Mouse (Mus musculus) hindbrain, postnatal 0 days (tissue): ENCODE measurements at regions not wholly inside any gene's neighbourhood (a gene's known extent, or its start where the extent isn't known, plus 50 kb on each side); places are given as distances from the start of the nearest gene placed in this dataset.

Experiments used
- ATAC-seq: fragments of 200-750 bp; cut with Nextera tagmentation; 2 replicates; pipeline ENCODE4 v1.8.0; 2017; ENCODE audit warnings: mild to moderate bottlenecking, moderate TSS enrichment, moderate library complexity
- DNase-seq: peaks from one replicate; pipeline ENCODE4 v3.0.0-alpha.2; 2015; ENCODE audit warnings: low spot score
- H3K27ac ChIP-seq: fragments of 300-500 bp; sonication (generic); 2 replicates; pipeline ENCODE4 v1.5.1; 2014; ENCODE audit warnings: mild to moderate bottlenecking
- H3K27me3 ChIP-seq: fragments of 300-500 bp; sonication (generic); 2 replicates; pipeline ENCODE4 v1.6.1; 2014; ENCODE audit warnings: low read length, mixed read lengths; ENCODE audit not compliant: insufficient read depth
- H3K36me3 ChIP-seq: fragments of 300-500 bp; sonication (generic); 2 replicates; pipeline ENCODE4 v1.6.1; 2014; ENCODE audit warnings: low read length, mixed read lengths; ENCODE audit not compliant: insufficient read depth
- H3K4me1 ChIP-seq: fragments of 300-500 bp; sonication (generic); 2 replicates; pipeline ENCODE4 v1.6.1; 2014; ENCODE audit warnings: antibody characterized with exemption, low read length, mixed read lengths; ENCODE audit not compliant: insufficient read depth
- H3K4me2 ChIP-seq: fragments of 300-500 bp; sonication (generic); 2 replicates; pipeline ENCODE4 v1.6.1; 2014; ENCODE audit warnings: low read depth, mild to moderate bottlenecking, low read length, moderate library complexity, mixed read lengths
- H3K4me3 ChIP-seq: fragments of 300-500 bp; sonication (generic); 2 replicates; pipeline ENCODE4 v1.5.1; 2014; ENCODE audit warnings: low read length
- H3K9ac ChIP-seq: fragments of 300-500 bp; sonication (generic); replicated peaks from 2 replicates; pipeline ENCODE4 v1.6.1; 2014; ENCODE audit warnings: mild to moderate bottlenecking, low read length, moderate library complexity, mixed read lengths
- H3K9me3 ChIP-seq: fragments of 300-500 bp; sonication (generic); 2 replicates; pipeline ENCODE4 v1.6.1; 2016; ENCODE audit warnings: low read length, mixed read lengths
- CTCF ChIP-seq: IDR thresholded peaks from 2 replicates; pipeline ENCODE4 v1.5.1; 2016; ENCODE audit warnings: antibody characterized with exemption, control low read depth, low read depth
- WGBS: fragments of 180-500 bp; shearing (Covaris S2); extraction: QIAGEN DNeasy Blood & Tissue Kit; methylation state at CpG from one replicate; pipeline ENCODE4 v1.1.7; 2014; 5-methylcytosine and 5-hydroxymethylcytosine counted together

DNA sequence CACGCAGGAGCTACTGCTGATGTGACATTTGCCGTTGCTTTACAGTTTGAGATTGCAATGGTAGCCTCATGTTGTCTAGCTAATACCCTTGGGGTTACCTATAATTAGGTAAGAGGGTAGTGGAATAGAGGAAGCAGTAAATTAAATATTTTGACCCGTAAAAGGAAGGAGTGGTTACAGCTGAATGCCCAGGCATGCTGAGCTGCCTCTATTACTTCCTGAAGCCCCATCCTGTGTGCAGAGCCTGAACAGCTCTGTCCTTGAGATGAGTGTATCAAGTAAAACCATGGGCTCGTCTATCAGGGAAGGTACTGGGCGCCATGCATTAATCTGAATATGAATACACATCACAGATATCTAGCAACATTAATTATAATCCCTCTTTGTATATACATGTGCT lies 179.1 kb upstream of the Spats2l start:
- H3K4me1 ChIP-seq = no peaks in the 10 kb centered on the region
- H3K27ac ChIP-seq = no peak overlapping the region
- H3K4me2 ChIP-seq = no peak overlapping the region
- H3K36me3 ChIP-seq = no peaks in the 10 kb centered on the region
- 56% methylated on average over 5 of the region's 5 CpGs for WGBS
- no peak for TF ChIP-seq CTCF
- DNase-seq = no peak
- H3K9me3 ChIP-seq = no peaks in the 10 kb centered on the region
- H3K27me3 ChIP-seq = no peaks in the 10 kb centered on the region
- H3K9ac ChIP-seq = no peak overlapping the region
- no peak overlapping the region for H3K4me3 ChIP-seq
- no peak for ATAC-seq

DNA sequence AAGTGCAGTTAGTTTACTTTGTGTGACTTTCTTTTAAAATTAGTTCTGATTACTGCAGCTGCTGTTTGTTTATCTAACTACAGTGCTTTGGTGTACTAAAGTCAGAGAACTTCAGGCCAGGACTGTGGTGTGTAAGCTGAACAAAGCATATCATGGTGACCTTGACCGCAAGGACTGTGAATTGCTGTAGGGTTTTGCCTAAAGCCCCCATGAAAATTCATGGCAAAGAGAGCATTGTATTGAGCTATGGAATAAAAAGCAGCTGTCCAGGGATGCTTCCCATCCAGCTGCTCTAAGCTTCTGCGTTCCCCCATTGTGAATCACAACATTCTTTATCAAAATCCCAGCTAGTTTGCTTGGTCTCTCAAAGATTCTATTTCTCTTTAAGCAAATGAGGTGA lies 173.0 kb upstream of the Spats2l start:
- WGBS = 56% methylated on average over 2 of the region's 2 CpGs
- Histone ChIP-seq H3K9me3 (no peaks in the 10 kb centered on the region), H3K4me2 (no peak overlapping the region), H3K4me3 (no peak overlapping the region), H3K36me3 (no peaks in the 10 kb centered on the region), H3K4me1 (no peaks in the 10 kb centered on the region), H3K27ac (no peak overlapping the region), H3K9ac (no peak overlapping the region), H3K27me3 (no peaks in the 10 kb centered on the region)
- no peak for TF ChIP-seq CTCF
- DNase-seq (no peak), ATAC-seq (no peak)

DNA sequence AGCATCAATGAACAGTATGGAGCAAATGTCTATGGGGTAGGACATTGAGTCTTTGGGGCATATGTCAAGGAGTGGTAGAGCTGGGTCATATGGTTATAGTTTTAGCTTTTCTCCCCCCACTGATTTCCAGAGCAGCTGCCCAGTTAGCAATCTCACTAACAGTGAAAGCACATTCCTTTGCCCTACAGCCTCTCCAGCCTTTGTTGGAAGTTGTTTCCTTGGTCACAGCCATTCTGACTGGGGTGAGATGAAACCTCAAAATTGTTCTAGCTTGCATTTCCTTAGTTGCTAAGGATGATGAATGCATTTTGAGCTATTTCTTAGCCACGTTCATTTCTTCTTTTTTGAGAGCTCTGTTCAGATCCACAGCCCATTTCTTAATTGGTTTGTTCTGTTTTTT lies 168.4 kb upstream of the Spats2l start:
- Histone ChIP-seq H3K4me2 (no peak overlapping the region), H3K9me3 (no peaks in the 10 kb centered on the region), H3K9ac (no peak overlapping the region), H3K27ac (no peak overlapping the region), H3K4me1 (no peaks in the 10 kb centered on the region), H3K27me3 (no peaks in the 10 kb centered on the region), H3K4me3 (no peak overlapping the region), H3K36me3 (no peaks in the 10 kb centered on the region)
- ATAC-seq (no peak), DNase-seq (no peak)
- no peak for TF ChIP-seq CTCF
- WGBS = 61% methylated on average over 1 of the region's 1 CpGs

DNA sequence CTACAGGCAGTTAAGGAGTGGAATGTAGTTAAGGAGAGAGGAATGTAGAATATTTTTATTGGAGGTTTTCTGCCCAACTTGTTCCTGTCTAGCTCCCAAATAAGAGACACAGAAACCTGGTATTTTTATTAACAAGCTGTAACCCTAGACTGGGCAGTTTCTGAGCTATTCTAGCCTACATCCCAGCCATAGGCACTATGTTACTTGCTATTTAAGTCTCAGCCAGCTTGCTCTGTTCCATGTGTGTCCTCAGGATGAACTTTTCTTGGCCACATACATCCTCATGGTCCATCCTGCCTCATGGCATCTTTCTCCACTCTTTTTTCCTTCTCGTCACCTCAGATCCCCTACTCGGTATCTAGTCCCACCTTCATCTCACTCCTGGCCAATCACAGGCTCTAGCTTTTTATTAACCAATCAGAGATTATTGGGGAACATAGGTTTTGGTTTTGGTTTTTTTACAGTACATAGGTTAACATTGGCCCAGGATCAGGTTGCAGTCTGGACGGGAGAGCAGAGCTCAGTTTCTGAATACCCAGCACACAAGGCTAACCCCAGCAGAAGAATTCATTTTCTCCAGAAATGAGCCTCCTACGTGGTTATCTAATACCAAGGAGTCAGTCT lies 167.8 kb upstream of the Spats2l start:
- H3K27ac ChIP-seq = no peak overlapping the region
- WGBS = 84% methylated on average over 4 of the region's 4 CpGs
- no peak for ATAC-seq

DNA sequence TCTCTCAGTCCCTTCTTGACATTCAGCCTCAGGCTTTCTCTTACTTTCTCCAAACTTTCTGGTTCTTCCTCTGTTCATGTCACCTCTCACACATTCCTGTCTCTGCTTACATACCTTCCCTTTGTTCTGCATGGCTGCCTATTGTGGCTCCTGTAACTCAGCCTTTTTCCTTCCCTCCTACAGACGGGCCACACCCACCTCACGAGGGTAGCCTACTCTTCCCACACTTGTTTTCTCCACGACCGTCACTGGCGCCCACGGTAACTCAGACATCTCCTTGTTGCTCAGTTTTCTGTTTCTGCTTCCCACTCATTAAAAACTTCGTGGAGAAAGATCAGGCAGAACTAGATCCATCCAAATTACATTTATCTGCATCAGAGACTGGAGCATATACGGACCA lies 166.9 kb upstream of the Spats2l start:
- ATAC-seq (no peak), DNase-seq (no peak)
- 66% methylated on average over 8 of the region's 8 CpGs for WGBS
- Histone ChIP-seq H3K4me1 (no peaks in the 10 kb centered on the region), H3K9ac (no peak overlapping the region), H3K4me3 (no peak overlapping the region), H3K27me3 (no peaks in the 10 kb centered on the region), H3K4me2 (no peak overlapping the region), H3K36me3 (no peaks in the 10 kb centered on the region), H3K9me3 (no peaks in the 10 kb centered on the region), H3K27ac (no peak overlapping the region)
- TF ChIP-seq CTCF = no peak

More for the DNA sequence above, 167.8 kb upstream of the Spats2l start:
- DNase-seq = no peak
- no peaks in the 10 kb centered on the region for H3K4me1 ChIP-seq
- no peak overlapping the region for H3K4me2 ChIP-seq
- no peaks in the 10 kb centered on the region for H3K9me3 ChIP-seq
- no peaks in the 10 kb centered on the region for H3K36me3 ChIP-seq
- no peaks in the 10 kb centered on the region for H3K27me3 ChIP-seq
- no peak overlapping the region for H3K9ac ChIP-seq
- TF ChIP-seq CTCF = no peak
- H3K4me3 ChIP-seq = no peak overlapping the region

DNA sequence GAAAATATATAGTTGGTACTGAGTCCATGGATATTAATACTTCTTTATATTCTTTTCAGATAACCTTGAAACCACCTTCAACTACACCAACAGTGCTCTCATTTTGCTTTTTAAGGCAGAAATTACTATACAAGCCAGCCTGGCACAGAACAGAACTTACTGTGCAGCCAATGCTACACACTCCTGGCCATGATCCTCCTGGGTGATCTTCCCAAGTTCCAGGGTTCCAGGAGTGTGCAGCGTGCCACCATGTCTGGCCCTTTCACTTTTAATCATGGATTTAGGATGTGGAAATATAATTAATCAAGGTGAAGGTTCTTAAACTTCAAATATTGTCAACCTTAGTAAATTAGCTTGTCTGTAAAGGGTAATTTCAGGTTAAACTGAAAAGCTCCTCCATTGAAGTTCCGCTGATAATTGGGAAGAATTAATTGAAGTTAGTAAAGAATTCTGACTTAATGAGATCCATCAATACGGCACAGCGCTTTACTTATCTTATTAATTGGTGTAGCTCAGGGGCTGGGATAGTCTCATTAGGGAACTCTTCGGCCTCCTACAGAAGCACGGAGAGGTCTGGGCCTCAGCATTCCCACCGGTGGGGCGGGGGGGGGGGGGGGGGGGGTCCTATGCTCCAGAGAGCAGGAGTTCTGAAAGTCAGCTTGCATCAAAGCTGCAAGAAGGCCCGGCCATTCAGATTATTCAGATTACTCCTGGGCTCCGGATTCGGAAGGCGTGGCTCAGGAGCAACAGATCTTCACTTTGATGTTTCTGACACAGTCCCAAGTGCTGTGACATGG lies 166.1 kb upstream of the Spats2l start:
- Histone ChIP-seq H3K27ac (no peak overlapping the region), H3K27me3 (no peaks in the 10 kb centered on the region), H3K36me3 (no peaks in the 10 kb centered on the region), H3K4me2 (no peak overlapping the region), H3K9me3 (no peaks in the 10 kb centered on the region), H3K4me1 (no peaks in the 10 kb centered on the region), H3K9ac (no peak overlapping the region), H3K4me3 (no peak overlapping the region)
- peak; percentile 43; the same call in 1 of the 2 replicates for ATAC-seq
- DNase-seq = no peak
- 35% methylated on average over 12 of the region's 12 CpGs for WGBS
- no peak for TF ChIP-seq CTCF

DNA sequence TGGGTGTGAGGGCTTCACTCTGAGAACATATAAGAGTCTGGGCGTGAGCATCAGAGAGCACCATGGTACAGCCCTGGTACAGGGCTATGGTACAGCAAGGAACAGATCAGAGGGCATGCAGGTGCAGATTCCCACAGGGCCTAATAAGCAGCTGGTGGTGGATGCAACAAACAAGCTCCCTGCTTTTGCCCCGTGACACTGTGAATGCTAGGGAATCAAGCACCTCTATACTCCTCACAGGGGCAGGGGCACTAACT lies 165.6 kb upstream of the Spats2l start:
- 30% methylated on average over 2 of the region's 2 CpGs for WGBS
- H3K27ac ChIP-seq = no peak overlapping the region

More for the DNA sequence above, 165.6 kb upstream of the Spats2l start:
- no peak for DNase-seq
- Histone ChIP-seq H3K36me3 (no peaks in the 10 kb centered on the region), H3K27me3 (no peaks in the 10 kb centered on the region), H3K4me2 (no peak overlapping the region), H3K9me3 (no peaks in the 10 kb centered on the region), H3K4me1 (no peaks in the 10 kb centered on the region), H3K9ac (no peak overlapping the region), H3K4me3 (no peak overlapping the region)
- ATAC-seq = peak; percentile 22; the same call in 1 of the 2 replicates
- TF ChIP-seq CTCF = no peak
